Mouse (Mus musculus): ENCODE results near the gene Ces3a. TPM values are rescaled to one million over a fixed set of nuclear protein-coding genes. Genes with fewer than 3 reads are reported as not detected.

Ces3a gene
- polyA plus RNA-seq (2014; fragmentation: Illumina TruSeq; extraction: RNeasy Lipid Tissue Mini Kit (QIAGEN cat#74804); ENCODE audit: low read depth, low replicate concordance), result not detected

DNA sequence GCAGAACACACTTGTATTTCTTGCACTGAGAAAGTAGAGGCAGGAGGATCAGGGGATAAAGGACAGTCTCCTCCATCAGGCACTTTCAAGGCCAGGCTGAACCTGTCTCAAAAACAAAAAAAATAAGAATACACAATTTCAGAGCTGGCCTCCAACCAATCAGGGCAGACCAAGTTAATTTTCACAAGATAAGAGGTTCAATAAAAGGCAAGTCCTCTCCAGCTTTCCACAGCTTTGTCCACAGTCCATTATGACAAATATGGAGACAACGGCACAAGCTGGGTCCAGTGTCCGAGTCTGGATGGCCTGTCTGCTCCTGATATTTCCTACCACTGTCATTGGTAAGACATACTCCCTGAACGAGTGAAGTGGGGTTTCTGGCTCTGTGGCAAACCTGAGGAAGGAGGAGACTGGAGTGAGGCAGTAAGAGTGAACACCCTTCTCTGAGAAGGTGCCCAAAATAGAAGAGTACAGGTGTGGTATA, at the start of gene Ces3a:
Gene Ces3a, plus strand, starts transcription at position 231 of the 484 bp plus-strand sequence.

DNA sequence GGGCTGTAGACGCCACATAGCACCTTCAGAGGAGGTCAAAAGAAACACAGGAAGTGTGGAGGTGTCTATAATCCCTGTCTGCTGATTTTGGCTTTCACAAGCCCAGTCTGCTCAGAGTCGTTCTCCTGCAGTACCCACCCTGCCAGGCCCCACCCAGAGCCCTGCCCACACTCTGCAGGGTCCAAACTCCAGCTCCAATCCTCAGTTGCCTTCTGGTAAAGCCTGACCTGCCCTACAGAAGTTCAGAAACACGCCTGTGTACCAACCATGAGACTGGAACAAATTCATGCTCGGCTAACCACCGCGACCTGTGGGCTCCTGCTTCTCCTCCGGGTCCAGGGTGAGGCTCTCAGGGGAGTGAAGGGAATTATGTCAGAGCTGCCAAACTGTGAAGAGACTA, 47.8 kb upstream of the Ces3a start, which contains the start of gene Ces2h:
Gene Ces2h, plus strand, starts transcription at position 268 of the 400 bp plus-strand sequence.

DNA sequence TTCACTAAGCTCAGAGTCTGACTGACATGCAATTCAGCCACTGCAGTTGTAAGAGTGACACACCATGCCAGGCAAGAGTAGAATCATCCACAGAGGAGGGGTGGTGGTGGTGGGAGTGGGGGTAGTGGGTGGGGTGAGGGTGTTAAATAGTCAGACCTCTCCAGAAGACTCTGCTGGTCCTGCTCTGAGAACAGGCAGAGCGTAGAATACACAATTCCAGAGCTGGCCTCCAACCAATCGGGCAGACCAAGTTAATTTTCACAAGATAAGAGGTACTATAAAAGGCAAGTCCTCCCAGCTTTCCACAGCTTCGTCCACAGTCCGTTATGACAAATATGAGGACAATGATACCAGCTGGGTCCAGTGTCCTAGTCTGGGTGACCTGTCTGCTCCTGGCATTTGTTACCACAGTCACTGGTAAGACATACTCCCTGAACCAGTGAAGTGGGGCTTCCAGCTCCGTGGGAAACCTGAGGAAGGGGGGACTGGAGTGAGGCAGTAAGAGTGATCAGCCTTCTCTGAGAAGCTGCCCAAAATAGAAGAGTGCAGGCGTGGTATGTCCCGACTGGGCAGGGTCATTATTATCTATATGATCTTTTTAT, 35.1 kb downstream of the Ces3a start, which contains the start of gene Ces3b:
Gene Ces3b, plus strand, starts transcription at position 305 of the 602 bp plus-strand sequence.

Other genes with a start within 250 kb of the Ces3a start
- 13.6 TPM for gene Ces2b, start 217.0 kb upstream of the Ces3a start, polyA plus RNA-seq (2014; fragmentation: Illumina TruSeq; extraction: RNeasy Lipid Tissue Mini Kit (QIAGEN cat#74804); ENCODE audit: low read depth, low replicate concordance)
- gene Ces2c, start 201.5 kb upstream of the Ces3a start, polyA plus RNA-seq (2014; fragmentation: Illumina TruSeq; extraction: RNeasy Lipid Tissue Mini Kit (QIAGEN cat#74804); ENCODE audit: low read depth, low replicate concordance), result 95.0 TPM
- 12.1 TPM for gene Ces2e, start 122.3 kb upstream of the Ces3a start, polyA plus RNA-seq (2014; fragmentation: Illumina TruSeq; extraction: RNeasy Lipid Tissue Mini Kit (QIAGEN cat#74804); ENCODE audit: low read depth, low replicate concordance)
- 0.20 TPM for gene Ces2f, start 101.2 kb upstream of the Ces3a start, polyA plus RNA-seq (2014; fragmentation: Illumina TruSeq; extraction: RNeasy Lipid Tissue Mini Kit (QIAGEN cat#74804); ENCODE audit: low read depth, low replicate concordance)
- 8.8 TPM for gene Ces2g, start 86.9 kb upstream of the Ces3a start, polyA plus RNA-seq (2014; fragmentation: Illumina TruSeq; extraction: RNeasy Lipid Tissue Mini Kit (QIAGEN cat#74804); ENCODE audit: low read depth, low replicate concordance)
- 0.28 TPM for gene Ces2h, start 47.7 kb upstream of the Ces3a start, polyA plus RNA-seq (2014; fragmentation: Illumina TruSeq; extraction: RNeasy Lipid Tissue Mini Kit (QIAGEN cat#74804); ENCODE audit: low read depth, low replicate concordance)
- gene Ces3b, start 35.2 kb downstream of the Ces3a start, polyA plus RNA-seq (2014; fragmentation: Illumina TruSeq; extraction: RNeasy Lipid Tissue Mini Kit (QIAGEN cat#74804); ENCODE audit: low read depth, low replicate concordance), result not detected
- not detected for gene Ces4a, start 83.2 kb downstream of the Ces3a start, polyA plus RNA-seq (2014; fragmentation: Illumina TruSeq; extraction: RNeasy Lipid Tissue Mini Kit (QIAGEN cat#74804); ENCODE audit: low read depth, low replicate concordance)
- 50.5 TPM for gene Cbfb, start 122.1 kb downstream of the Ces3a start, polyA plus RNA-seq (2014; fragmentation: Illumina TruSeq; extraction: RNeasy Lipid Tissue Mini Kit (QIAGEN cat#74804); ENCODE audit: low read depth, low replicate concordance)
- gene D230025D16Rik, start 176.5 kb downstream of the Ces3a start, polyA plus RNA-seq (2014; fragmentation: Illumina TruSeq; extraction: RNeasy Lipid Tissue Mini Kit (QIAGEN cat#74804); ENCODE audit: low read depth, low replicate concordance), result 33.1 TPM
- gene B3gnt9, start 206.6 kb downstream of the Ces3a start, polyA plus RNA-seq (2014; fragmentation: Illumina TruSeq; extraction: RNeasy Lipid Tissue Mini Kit (QIAGEN cat#74804); ENCODE audit: low read depth, low replicate concordance), result 0.81 TPM
- 0.69 TPM for gene Tradd, start 216.0 kb downstream of the Ces3a start, polyA plus RNA-seq (2014; fragmentation: Illumina TruSeq; extraction: RNeasy Lipid Tissue Mini Kit (QIAGEN cat#74804); ENCODE audit: low read depth, low replicate concordance)
- not detected for gene Fbxl8, start 216.0 kb downstream of the Ces3a start, polyA plus RNA-seq (2014; fragmentation: Illumina TruSeq; extraction: RNeasy Lipid Tissue Mini Kit (QIAGEN cat#74804); ENCODE audit: low read depth, low replicate concordance)
- gene Hsf4, start 221.2 kb downstream of the Ces3a start, polyA plus RNA-seq (2014; fragmentation: Illumina TruSeq; extraction: RNeasy Lipid Tissue Mini Kit (QIAGEN cat#74804); ENCODE audit: low read depth, low replicate concordance), result not detected
- 1.5 TPM for gene Nol3, start 227.5 kb downstream of the Ces3a start, polyA plus RNA-seq (2014; fragmentation: Illumina TruSeq; extraction: RNeasy Lipid Tissue Mini Kit (QIAGEN cat#74804); ENCODE audit: low read depth, low replicate concordance)
- gene 4931428F04Rik, start 241.3 kb downstream of the Ces3a start, polyA plus RNA-seq (2014; fragmentation: Illumina TruSeq; extraction: RNeasy Lipid Tissue Mini Kit (QIAGEN cat#74804); ENCODE audit: low read depth, low replicate concordance), result 0.28 TPM
- not detected for gene Exoc3l, start 247.5 kb downstream of the Ces3a start, polyA plus RNA-seq (2014; fragmentation: Illumina TruSeq; extraction: RNeasy Lipid Tissue Mini Kit (QIAGEN cat#74804); ENCODE audit: low read depth, low replicate concordance)
- gene E2f4, start 249.1 kb downstream of the Ces3a start, polyA plus RNA-seq (2014; fragmentation: Illumina TruSeq; extraction: RNeasy Lipid Tissue Mini Kit (QIAGEN cat#74804); ENCODE audit: low read depth, low replicate concordance), result 4.1 TPM

Measured in kidney, adult 10 weeks (tissue).